Mouse (Mus musculus) brain, adult 2 months (tissue): ENCODE data around the gene Fzd4.

Experiments
- DNase-seq: peaks from one replicate; pipeline ENCODE4 v3.0.0; 2011; ENCODE audit warnings: low read depth, low spot score

The Fzd4 gene

DNA sequence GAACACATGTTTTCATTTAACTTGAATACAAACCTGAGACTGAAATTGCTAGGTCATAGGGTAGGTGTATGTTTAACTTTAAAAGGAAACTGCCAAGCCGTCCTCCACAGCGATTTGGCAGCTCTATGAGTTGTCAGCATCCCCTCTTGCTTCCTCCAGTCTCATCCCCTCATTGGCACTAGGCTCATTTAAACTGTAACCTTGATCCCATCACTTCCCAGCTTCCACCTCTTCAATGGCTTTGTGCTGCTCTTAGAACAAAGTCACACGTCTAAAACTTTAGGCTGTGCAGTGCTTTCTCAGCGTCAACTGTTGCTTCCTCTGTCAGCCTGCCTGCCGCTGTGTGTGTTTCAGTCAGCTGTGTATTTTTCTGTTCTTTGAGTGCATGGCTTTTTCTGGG, 22.9 kb downstream of the Fzd4 start:
- DNase-seq = no peak

DNA sequence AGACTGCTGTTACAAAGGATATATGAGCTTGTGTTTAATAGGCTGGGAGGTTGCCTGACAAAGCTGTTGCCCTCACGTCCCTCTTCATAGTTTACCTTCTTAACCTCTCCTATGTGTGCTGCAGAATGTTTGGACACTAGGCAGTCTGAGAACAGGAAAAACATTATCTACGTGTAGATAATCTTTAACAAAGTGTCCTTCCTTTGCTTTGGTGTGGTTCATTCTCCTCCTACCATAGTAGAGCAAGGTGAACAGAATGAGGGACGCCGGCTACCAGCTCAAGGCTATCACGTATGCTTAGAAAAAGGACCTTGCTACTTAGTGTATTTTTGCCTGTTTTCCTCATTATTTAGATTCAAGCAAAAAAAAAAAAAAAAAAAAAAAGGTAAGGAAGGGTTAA, 24.6 kb downstream of the Fzd4 start:
- no peak for DNase-seq

DNA sequence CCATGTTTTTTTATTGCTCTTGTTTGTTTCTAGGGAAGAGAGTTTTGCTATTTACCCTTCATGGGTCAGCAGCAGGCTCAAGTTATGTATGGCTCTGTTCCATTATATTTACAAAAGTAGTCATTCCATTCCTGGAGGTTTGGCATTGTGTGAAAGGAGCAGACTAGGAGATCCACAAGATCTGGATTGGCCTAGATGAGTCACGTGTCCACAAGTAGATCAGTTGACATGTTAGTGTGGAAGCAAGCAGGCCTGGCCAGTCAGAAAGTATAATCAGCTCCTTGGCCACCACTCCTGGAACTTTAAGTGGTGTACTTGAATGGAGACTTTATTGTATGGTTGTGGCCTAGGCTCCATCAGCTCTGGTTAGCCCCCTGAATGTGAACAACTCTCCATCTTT, 25.2 kb downstream of the Fzd4 start:
- DNase-seq = no peak

DNA sequence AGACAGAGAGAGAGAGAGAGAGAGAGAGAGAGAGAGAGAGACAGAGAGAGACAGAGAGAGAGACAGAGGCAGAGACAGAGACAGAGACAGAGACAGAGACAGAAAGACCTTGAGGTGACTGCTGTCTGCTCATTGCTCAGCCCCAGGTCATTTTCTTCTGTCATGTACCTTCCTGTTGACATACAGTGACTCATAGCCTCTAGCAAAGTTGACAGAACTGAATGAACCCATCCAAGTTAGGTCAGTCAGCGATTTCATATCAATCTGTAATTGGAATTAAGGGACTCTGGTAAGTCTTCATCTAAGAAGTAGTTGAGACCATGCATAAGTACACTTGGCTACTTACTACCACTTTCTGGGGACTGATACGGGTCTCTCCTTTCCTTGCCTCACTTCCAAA, 27.0 kb downstream of the Fzd4 start:
- no peak for DNase-seq

DNA sequence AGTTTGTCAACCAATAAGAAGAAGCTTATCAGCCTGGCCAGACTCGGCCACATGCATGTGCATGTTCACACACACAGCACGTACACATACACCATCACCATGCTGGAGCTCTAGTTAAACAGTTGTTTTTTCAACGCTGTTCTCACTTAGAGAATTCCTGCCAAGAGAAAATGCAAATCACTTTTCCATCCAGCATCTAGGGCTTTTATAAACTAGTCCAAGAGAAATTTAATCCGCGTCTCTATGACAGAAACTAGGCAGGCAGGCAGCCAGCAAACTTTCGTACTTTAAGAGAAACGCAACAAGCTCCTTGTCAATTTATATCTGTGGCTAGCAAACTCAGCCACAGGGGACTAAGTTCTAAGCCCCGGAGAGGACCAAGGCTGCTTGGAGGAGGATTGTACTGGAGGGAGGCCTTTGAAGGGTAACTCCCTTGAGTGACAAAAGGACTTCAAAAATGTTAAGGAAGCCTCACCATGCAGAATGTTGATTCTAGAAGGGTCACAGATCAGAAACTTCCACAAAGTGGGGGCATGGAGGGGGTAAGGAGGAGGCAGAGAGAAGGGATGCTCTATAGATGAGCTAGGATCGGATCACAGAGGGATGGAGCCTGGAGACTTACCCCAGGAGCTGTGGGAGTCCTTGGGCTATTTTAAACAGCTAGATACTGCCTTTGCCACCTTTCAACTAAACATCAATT, 29.2 kb downstream of the Fzd4 start:
- DNase-seq = peak; percentile 61

DNA sequence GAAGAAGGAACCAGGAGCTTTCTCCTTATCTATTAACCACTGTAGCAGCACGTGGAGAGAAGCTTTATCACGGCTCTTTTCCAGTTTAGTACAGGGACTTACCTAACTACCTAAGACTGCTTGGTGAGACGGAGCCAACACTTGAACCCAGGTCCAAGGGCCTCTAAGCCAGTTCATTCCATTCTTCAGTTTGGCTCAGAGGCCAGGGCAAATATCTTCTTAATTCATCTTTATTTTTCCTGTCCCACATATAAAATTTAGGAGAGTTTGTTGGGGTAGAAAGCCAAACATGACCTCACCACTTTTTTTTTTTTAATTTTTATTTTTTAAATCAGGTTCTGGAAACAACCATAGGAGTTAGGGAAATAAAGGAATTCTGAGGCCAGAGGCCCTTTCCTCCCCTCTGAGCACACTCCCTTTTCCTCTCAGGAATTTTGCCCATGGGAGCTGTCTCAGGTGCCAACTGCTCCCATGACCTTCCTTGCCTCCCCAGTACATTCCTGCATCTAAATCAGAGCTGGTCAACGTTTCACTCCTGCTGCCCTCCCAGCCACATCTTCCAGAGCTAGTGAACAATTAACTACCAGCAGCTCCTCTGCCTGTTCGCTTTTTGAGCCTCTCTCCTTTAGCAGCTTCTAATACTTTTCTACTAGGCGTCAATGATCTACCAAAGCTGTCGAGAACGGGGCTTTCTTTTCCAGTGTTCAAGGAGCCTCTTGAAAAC, 29.9 kb downstream of the Fzd4 start:
- no peak for DNase-seq

DNA sequence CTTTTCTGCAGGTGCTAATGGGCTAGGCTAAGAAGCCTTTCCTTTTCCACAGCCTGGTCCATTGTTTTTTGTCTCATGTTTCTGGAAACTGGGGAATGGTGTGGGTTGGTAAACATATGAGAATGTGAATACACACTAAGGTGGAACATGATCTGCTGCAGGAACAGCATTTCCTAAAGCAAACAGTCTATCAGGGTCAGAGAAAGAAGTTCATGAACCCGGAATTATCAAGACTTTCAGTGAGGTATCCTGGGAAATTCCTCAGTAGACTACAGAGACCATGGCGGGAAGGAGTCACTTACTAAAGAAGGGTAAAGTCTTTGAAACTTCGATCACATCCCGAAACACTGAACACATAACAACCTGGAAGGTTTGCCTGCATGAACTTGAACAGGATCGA, 32.2 kb downstream of the Fzd4 start:
- DNase-seq = no peak

DNA sequence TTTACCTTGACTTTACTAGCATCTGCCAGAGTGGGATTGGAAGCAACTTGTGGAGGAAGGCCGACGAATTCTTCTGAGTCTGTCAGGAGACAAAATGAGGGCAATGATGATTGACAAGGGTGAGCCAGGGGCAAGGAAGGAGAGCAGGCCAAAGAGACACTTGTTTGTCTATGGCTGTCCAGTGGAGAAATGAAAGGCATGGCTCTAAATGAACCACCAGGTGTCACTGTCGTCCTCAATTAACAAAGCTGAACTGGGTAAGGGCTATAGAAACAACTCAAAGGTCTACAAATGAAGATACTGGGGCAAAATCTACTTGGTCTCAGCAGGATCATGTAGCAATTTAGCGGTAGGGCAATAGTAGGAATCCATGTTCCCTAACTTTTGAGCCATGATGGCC, 33.4 kb downstream of the Fzd4 start:
- peak; percentile 67 for DNase-seq

DNA sequence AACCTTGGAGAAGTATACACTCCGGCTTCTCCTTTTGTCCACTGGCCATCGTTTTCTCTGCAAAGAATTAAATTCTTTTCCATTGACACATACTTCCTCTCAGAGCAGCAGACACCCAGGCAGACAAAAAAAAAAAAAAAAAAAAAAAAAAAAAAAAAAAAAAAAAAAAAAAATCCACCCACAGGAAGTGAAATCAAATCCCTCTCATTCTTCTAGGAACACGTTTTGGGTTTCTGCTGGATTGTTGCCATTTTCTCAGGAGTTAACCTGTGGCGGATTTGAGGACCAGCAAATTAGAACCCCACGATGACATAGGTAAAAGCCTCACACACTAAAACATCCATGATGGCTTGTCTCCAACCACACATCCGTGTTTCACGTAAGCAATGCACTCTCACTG, 37.1 kb downstream of the Fzd4 start:
- no peak for DNase-seq

DNA sequence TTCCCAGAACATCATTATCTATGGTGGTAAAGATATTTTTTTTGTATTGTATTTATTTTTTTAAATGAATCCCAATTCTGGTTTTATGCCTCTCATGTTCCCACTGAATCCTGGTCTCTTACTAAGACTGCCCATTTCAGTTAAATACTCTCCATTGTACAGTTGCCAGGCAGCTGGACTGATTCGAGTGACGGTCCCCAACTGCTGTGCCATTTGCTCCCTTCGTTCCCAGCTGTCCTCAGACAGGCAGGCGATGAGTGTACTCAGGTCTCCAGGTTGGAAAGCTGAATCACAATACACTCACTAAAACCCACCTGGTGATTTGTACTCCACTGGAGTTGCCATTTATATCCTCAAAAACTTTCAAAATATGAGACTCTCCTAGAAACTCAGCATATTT, 38.1 kb downstream of the Fzd4 start:
- DNase-seq = no peak

DNA sequence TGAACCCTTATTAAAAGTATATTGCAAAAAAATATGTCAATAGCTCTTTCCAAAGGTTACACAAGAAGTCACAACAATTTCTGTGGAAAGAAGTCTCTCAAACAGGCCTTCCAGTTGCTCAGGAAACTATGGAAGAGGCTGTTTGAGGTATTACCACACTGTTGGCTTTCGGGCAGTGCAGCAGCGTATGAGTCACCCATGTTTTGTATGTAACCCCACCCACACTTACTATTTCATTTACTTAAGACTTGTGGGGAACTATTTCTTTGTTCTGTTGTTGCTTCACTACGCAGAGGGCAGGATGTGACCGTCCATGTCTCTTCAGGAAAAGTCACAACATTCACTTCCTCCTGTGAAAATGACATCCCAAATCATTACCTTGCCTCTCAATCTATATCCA, 41.0 kb downstream of the Fzd4 start:
- DNase-seq = no peak

DNA sequence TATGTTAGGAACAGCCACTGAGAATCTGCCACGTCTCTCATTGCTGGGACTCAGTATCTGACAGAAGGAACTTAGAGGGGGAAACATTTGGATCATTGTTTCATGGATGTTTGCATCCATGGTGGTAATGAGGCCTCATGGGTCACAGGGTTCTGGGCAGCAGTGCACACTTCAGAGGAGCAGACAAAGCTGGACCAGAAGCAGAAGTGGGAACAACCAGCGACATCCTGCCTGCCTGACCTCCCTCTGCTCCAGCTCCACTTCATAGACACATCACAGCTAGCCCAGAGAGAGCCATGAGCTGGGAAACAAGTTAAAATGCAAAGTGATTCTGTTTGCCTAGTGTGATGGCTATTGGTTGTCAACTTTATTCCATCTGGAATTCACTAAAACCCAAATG, 46.2 kb downstream of the Fzd4 start:
- no peak for DNase-seq

DNA sequence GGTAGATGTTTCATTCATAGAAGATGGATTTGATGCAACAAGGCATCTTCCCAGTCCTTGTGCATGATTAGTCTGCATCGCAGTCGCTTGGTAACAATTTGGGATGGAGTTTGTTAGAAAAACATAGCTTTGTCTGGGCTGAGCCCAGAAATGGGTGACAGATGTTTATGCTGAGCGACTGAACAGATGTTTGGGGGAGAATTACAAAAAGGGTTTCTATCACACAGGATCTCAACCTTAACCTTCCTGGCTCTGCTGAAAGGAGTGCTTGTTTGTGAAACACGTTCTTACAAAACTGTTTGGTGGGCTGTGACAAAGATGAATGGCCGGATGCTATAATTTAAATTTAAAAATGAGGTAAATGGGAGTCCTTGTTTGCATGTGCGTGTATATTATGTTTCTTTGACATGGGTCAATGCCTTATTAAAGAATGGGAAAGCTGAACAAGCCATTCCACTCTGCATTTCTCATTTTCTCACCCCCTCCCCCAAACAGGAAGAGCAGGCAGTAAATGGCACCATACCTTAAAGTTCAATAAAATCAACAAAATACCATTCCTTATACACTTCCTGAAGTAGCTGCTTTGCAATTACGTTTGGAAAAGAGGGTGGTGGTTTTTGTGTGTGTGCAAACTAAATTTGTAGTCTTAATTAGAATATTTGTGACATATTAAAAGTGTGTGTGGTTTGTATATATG, 52.4 kb downstream of the Fzd4 start:
- no peak for DNase-seq

DNA sequence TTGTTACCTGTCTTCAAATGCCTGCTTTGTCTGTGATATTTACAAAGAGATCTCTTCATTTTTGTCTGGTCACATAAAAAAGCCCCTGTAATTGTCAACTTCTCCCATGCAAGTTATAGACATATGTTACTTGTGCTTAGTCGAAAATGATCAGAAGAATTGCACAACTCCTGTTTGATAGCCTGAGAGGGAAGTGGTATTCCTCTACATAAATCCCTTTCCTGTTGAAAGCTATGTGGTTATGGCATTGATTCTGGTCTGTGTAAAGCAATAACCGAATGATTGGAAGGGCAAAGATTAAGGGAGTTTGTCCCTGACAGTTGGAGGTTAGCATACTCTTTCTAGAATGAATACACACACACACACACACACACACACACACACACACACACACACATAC, 55.5 kb downstream of the Fzd4 start:
- no peak for DNase-seq

DNA sequence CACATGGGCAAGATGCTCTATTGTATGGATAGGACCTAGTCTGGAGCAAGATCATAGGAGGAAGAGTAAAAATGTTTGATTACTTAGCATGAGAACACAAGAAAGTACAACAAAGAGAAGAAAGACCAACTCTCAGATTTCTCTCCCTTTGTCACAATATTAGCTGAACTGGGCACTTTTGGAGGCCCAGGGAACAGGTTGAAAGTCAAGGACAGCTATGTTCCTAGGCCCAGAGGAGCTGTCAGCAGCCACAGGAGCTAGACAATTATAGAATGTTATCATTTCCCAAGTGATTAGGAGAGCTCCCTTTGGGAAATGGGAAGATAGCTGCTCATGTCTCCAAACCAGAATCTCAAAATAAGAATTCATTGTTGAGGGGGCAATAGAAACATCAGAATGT, 56.8 kb downstream of the Fzd4 start:
- DNase-seq = no peak

DNA sequence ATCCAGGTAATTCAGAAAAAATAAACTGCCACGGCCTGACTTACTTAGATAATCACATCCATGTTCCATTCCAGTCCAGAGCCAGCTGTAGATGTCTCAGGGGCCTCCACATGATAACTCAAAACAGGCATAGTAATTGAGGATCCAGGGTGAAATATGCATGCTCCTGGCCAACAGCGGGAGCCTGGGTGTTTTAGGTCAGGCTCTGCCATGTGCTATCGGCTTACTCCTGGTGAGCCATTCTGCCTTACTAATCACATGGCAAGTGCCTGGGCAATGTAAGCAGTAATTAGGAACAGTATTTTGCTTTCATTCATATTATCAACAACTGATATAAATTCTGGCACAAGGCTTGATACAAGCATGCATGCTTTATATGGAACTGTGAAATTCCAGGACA, 57.2 kb downstream of the Fzd4 start:
- no peak for DNase-seq
